Mouse (Mus musculus): Measurements from ENCODE around the gene Phldb3. TPM values are rescaled to one million over a fixed set of nuclear protein-coding genes. Genes with fewer than 3 reads are reported as not detected.

The Phldb3 gene
- not detected in 2 replicates for polyA plus RNA-seq (2015; fragmentation: Nextera tagmentation; extraction: Ambion mirVana)

DNA sequence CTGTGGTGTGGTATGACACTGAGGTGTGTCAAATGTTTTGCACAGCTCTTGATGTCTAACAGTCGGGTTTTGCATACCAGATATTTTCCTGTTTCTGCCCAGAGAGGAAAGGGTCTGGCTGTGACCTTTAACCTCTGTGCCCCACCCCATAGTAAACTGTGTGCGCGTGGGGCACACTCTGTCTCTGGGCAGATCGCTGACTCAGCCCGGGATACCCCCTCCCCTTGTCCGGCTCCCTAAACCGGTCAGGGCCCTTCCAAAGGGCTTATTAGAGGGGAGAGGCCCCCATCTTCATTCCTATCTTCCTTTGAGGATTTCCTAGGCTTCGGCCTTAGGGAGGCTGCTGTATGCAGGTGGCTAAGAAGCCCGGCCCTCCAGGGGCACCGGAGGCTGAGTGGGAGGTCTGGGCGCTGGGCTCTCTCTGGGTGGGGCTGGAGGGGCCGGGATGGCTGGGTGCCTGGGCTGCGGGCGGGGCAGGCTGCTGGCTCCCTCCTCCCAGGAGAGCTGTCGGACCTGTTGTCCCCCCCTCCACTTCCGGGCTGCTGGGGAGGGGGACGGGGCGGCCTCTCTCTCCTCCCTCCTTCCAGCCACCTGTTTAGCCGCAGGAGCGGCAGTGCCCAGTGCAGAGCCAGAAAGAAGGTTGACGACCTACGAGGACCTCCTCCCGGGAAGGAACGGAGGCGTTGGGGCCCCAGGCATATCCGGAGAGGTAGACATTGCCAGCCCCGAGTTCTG lies at the start of gene Phldb3:
TSS of gene Phldb3 (plus strand) at position 620 of the 735 bp plus-strand sequence.
- Histone ChIP-seq H3K27ac (ENCODE audit: low read length) (no peak within 1 kb of the TSS), H3K9me3 (ENCODE audit: control insufficient read depth, low read length) (no peaks in the 10 kb centered on the region), H3K36me3 (ENCODE audit: control insufficient read depth, insufficient read depth) (no peaks in the 10 kb centered on the region), H3K27me3 (replicated peaks; ENCODE audit: control insufficient read depth, insufficient read depth, low read length) (peaks cover 38% of the 10 kb centered on the region), H3K9ac (replicated peaks; ENCODE audit: low read depth, low read length) (no peak within 1 kb of the TSS), H3K4me3 (replicated peaks; ENCODE audit: low read length) (peak within 1 kb of the TSS; percentile 33), H3K4me2 (ENCODE audit: low read length) (peak within 1 kb of the TSS; percentile 49), H3K4me1 (replicated peaks; ENCODE audit: control insufficient read depth, insufficient read depth, low read length) (peaks cover 16% of the 10 kb centered on the region)
- ATAC-seq, result no peak
- WGBS, result 3% methylated on average over 26 of the region's 27 CpGs

DNA sequence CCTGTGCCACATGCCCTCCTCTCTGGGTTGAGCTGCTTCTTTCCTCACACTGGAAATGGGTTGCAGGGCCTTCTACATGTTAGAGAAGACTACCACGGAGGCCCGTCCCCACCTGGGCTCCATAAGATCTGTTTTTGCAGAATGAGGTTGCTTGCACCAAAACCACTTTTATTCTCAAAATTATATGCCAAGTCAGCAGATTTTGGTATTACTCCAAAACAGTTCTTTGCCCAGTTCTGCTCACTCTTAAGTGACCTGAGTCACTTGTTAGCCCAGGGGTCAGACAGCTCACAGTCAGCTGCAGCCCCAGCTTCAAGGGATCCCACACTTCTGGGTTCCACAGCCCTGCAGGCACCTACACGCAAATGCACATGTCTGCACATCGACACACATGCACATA lies 49.1 kb upstream of the Phldb3 start:
- no peak for ATAC-seq
- 93% methylated on average over 4 of the region's 4 CpGs for WGBS

DNA sequence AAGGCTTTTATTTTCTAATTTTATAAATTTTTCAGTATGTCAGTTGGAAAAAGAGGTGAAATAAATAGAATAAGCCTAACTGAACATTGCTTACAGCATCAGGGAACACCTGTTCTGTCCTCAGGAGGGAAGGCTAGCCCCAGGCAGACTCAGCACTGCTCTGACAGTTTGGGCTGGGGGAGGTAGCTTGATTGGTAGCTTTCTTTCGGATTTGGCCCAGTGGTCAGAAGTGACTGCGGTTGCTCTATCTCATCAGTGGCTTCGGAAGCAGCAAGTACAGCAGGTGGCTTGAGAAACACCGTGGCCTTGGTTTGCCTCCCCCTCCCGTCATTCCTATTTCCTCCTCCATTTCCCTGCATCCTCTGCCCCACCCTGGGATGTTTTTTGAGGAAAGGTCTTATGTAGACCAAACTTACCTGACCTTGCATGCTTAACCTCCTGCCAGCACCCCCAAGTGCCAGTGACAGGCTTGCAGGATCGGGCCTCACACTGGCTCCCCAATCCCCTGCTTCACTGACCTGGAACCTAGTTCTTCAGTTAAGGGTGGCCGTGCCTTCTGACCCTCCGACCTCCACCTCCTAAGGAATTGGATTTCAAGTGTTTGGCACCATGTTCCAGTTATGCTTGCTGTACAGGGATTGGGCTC lies 47.2 kb upstream of the Phldb3 start:
- H3K4me2 ChIP-seq (ENCODE audit: low read length), result no peak overlapping the region
- H3K9ac ChIP-seq (replicated peaks; ENCODE audit: low read depth, low read length), result no peak overlapping the region
- ATAC-seq, result no peak
- H3K27me3 ChIP-seq (replicated peaks; ENCODE audit: control insufficient read depth, insufficient read depth, low read length), result no peaks in the 10 kb centered on the region
- peaks cover 14% of the 10 kb centered on the region for H3K36me3 ChIP-seq (ENCODE audit: control insufficient read depth, insufficient read depth)
- H3K9me3 ChIP-seq (ENCODE audit: control insufficient read depth, low read length), result no peaks in the 10 kb centered on the region
- H3K4me3 ChIP-seq (replicated peaks; ENCODE audit: low read length), result no peak overlapping the region
- H3K27ac ChIP-seq (ENCODE audit: low read length), result no peak overlapping the region
- no peaks in the 10 kb centered on the region for H3K4me1 ChIP-seq (replicated peaks; ENCODE audit: control insufficient read depth, insufficient read depth, low read length)
- 91% methylated on average over 8 of the region's 8 CpGs for WGBS

More for the DNA sequence above, 49.1 kb upstream of the Phldb3 start:
- Histone ChIP-seq H3K4me3 (replicated peaks; ENCODE audit: low read length) (no peak overlapping the region), H3K36me3 (ENCODE audit: control insufficient read depth, insufficient read depth) (peaks cover 7% of the 10 kb centered on the region; the same call in 1 of the 2 replicates), H3K27ac (ENCODE audit: low read length) (no peak overlapping the region), H3K9me3 (ENCODE audit: control insufficient read depth, low read length) (no peaks in the 10 kb centered on the region), H3K9ac (replicated peaks; ENCODE audit: low read depth, low read length) (no peak overlapping the region), H3K27me3 (replicated peaks; ENCODE audit: control insufficient read depth, insufficient read depth, low read length) (no peaks in the 10 kb centered on the region), H3K4me2 (ENCODE audit: low read length) (no peak overlapping the region), H3K4me1 (replicated peaks; ENCODE audit: control insufficient read depth, insufficient read depth, low read length) (no peaks in the 10 kb centered on the region)

- 89% methylated on average over 4 of the region's 4 CpGs for WGBS
- Histone ChIP-seq H3K9ac (replicated peaks; ENCODE audit: low read depth, low read length) (no peak overlapping the region), H3K9me3 (ENCODE audit: control insufficient read depth, low read length) (no peaks in the 10 kb centered on the region), H3K4me1 (replicated peaks; ENCODE audit: control insufficient read depth, insufficient read depth, low read length) (no peaks in the 10 kb centered on the region), H3K36me3 (ENCODE audit: control insufficient read depth, insufficient read depth) (peaks cover 15% of the 10 kb centered on the region), H3K27me3 (replicated peaks; ENCODE audit: control insufficient read depth, insufficient read depth, low read length) (no peaks in the 10 kb centered on the region), H3K27ac (ENCODE audit: low read length) (no peak overlapping the region), H3K4me2 (ENCODE audit: low read length) (no peak overlapping the region), H3K4me3 (replicated peaks; ENCODE audit: low read length) (no peak overlapping the region)
- no peak for ATAC-seq
These were observed 46.7 kb upstream of the Phldb3 start for GRCm38 (mm10) chr7:24563837-24564206.

- no peaks in the 10 kb centered on the region for H3K4me1 ChIP-seq (replicated peaks; ENCODE audit: control insufficient read depth, insufficient read depth, low read length)
- no peak overlapping the region for H3K27ac ChIP-seq (ENCODE audit: low read length)
- 0 out of 2 replicates have a peak, but pooled peaks have one; percentile 20 for ATAC-seq
- H3K36me3 ChIP-seq (ENCODE audit: control insufficient read depth, insufficient read depth), result peaks cover 15% of the 10 kb centered on the region
- no peak overlapping the region for H3K4me3 ChIP-seq (replicated peaks; ENCODE audit: low read length)
- H3K9me3 ChIP-seq (ENCODE audit: control insufficient read depth, low read length), result no peaks in the 10 kb centered on the region
- 59% methylated on average over 6 of the region's 6 CpGs for WGBS
- no peaks in the 10 kb centered on the region for H3K27me3 ChIP-seq (replicated peaks; ENCODE audit: control insufficient read depth, insufficient read depth, low read length)
- no peak overlapping the region for H3K9ac ChIP-seq (replicated peaks; ENCODE audit: low read depth, low read length)
- no peak overlapping the region for H3K4me2 ChIP-seq (ENCODE audit: low read length)
These were observed 45.8 kb upstream of the Phldb3 start for GRCm38 (mm10) chr7:24564607-24565265.

- Histone ChIP-seq H3K36me3 (ENCODE audit: control insufficient read depth, insufficient read depth) (peaks cover 15% of the 10 kb centered on the region), H3K27me3 (replicated peaks; ENCODE audit: control insufficient read depth, insufficient read depth, low read length) (no peaks in the 10 kb centered on the region), H3K27ac (ENCODE audit: low read length) (no peak overlapping the region), H3K9me3 (ENCODE audit: control insufficient read depth, low read length) (no peaks in the 10 kb centered on the region), H3K4me1 (replicated peaks; ENCODE audit: control insufficient read depth, insufficient read depth, low read length) (no peaks in the 10 kb centered on the region), H3K9ac (replicated peaks; ENCODE audit: low read depth, low read length) (no peak overlapping the region), H3K4me3 (replicated peaks; ENCODE audit: low read length) (no peak overlapping the region), H3K4me2 (ENCODE audit: low read length) (no peak overlapping the region)
- 95% methylated on average over 11 of the region's 11 CpGs for WGBS
- ATAC-seq, result no peak
These were observed 44.9 kb upstream of the Phldb3 start for GRCm38 (mm10) chr7:24565627-24566026.

- ATAC-seq, result no peak
- peaks cover 14% of the 10 kb centered on the region for H3K36me3 ChIP-seq (ENCODE audit: control insufficient read depth, insufficient read depth)
These were observed 44.4 kb upstream of the Phldb3 start for GRCm38 (mm10) chr7:24566206-24566605.

GRCm38 (mm10) chr7:24568512-24568911 lies 42.1 kb upstream of the Phldb3 start:
- no peaks in the 10 kb centered on the region for H3K4me1 ChIP-seq (replicated peaks; ENCODE audit: control insufficient read depth, insufficient read depth, low read length)
- no peak overlapping the region for H3K4me2 ChIP-seq (ENCODE audit: low read length)
- WGBS, result 88% methylated on average over 4 of the region's 4 CpGs
- no peak overlapping the region for H3K9ac ChIP-seq (replicated peaks; ENCODE audit: low read depth, low read length)
- ATAC-seq, result no peak
- H3K27me3 ChIP-seq (replicated peaks; ENCODE audit: control insufficient read depth, insufficient read depth, low read length), result no peaks in the 10 kb centered on the region
- H3K36me3 ChIP-seq (ENCODE audit: control insufficient read depth, insufficient read depth), result peaks cover 12% of the 10 kb centered on the region
- no peak overlapping the region for H3K27ac ChIP-seq (ENCODE audit: low read length)
- H3K9me3 ChIP-seq (ENCODE audit: control insufficient read depth, low read length), result no peaks in the 10 kb centered on the region
- no peak overlapping the region for H3K4me3 ChIP-seq (replicated peaks; ENCODE audit: low read length)

More at GRCm38 (mm10) chr7:24566206-24566605, 44.4 kb upstream of the Phldb3 start:
- Histone ChIP-seq H3K27ac (ENCODE audit: low read length) (no peak overlapping the region), H3K4me3 (replicated peaks; ENCODE audit: low read length) (no peak overlapping the region), H3K9me3 (ENCODE audit: control insufficient read depth, low read length) (no peaks in the 10 kb centered on the region), H3K4me1 (replicated peaks; ENCODE audit: control insufficient read depth, insufficient read depth, low read length) (no peaks in the 10 kb centered on the region), H3K4me2 (ENCODE audit: low read length) (no peak overlapping the region), H3K27me3 (replicated peaks; ENCODE audit: control insufficient read depth, insufficient read depth, low read length) (no peaks in the 10 kb centered on the region), H3K9ac (replicated peaks; ENCODE audit: low read depth, low read length) (no peak overlapping the region)
- 93% methylated on average over 9 of the region's 9 CpGs for WGBS

DNA sequence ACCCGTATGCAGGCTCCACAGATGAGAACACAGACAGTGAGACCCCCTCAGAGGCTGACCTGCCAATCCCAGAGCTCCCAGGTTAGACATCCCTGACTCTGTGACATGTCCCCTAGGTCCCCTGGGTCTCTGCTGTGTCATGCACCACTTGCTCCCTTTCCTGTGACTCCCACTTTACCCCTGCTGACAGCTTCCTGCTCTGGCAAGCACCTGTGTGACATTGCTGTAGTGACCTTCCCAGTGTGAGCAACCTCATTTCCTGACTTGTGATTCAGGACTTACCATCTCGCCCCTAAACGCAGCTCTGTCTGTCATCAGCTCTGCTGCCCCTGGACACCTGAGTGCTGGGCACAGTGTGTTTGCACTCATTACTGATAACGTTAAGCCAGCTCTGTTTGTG lies 39.5 kb upstream of the Phldb3 start:
- Histone ChIP-seq H3K27me3 (replicated peaks; ENCODE audit: control insufficient read depth, insufficient read depth, low read length) (no peaks in the 10 kb centered on the region), H3K9ac (replicated peaks; ENCODE audit: low read depth, low read length) (no peak overlapping the region), H3K4me2 (ENCODE audit: low read length) (no peak overlapping the region), H3K4me1 (replicated peaks; ENCODE audit: control insufficient read depth, insufficient read depth, low read length) (no peaks in the 10 kb centered on the region), H3K27ac (ENCODE audit: low read length) (no peak overlapping the region), H3K36me3 (ENCODE audit: control insufficient read depth, insufficient read depth) (peaks cover 12% of the 10 kb centered on the region), H3K9me3 (ENCODE audit: control insufficient read depth, low read length) (no peaks in the 10 kb centered on the region), H3K4me3 (replicated peaks; ENCODE audit: low read length) (no peak overlapping the region)
- 78% methylated on average over 4 of the region's 4 CpGs for WGBS
- no peak for ATAC-seq
